Mouse (Mus musculus) spleen, postnatal 10 days (tissue): Measurements from ENCODE around the gene Asb5.
"Not testable (repeated sequence)": the region's sequence is repeated elsewhere in the genome, so short reads cannot be mapped to it uniquely, and the experiment has no call there.

Experiments
- DNase-seq, 2 experiments: peaks; one replicate each; pipeline ENCODE4 v3.0.0; 2021 to 2022; ENCODE audit warnings: low spot score in 2 of 2

The Asb5 gene

GRCm38 (mm10) chr8:54537285-54537684 is 7.9 kb downstream of the Asb5 start:
- DNase-seq: no peak

DNA sequence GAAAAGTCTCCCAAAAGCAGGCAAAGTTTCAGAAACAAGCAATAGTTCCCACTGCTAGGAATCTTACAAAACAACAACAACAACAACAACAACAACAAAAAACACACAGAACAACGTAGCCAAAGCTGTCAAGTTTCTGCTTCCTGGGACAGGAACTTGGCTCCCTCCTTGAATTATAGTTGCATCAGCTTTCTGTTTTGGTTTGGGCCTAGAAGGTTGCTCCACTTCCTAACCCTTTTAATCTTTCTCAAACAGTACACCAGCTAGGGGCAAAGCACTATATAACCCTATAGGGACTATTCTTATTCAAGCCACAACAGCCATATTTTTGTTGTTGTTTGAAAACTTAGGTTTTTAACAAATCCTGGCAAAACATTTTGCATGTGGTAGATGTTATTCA is 12.0 kb downstream of the Asb5 start:
- DNase-seq: no peak

DNA sequence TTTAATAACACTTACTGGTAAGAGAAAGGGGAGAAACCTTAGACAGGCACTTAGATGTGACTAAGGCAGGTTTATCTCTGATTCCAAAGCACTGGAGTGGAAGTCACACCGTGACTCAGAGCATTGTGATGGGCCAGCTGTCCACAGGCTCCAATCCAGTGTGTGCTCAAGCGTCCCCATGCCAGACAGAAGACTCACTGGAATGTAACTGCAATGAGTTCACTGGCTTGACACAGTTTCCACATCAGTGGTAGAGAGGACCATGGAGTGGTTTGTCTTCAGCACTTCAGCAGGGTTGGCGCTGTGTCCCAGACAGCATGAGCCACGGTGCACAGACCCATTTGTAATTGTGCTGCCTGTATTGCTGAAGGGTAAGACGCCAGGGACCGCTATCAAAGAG is 19.0 kb downstream of the Asb5 start:
- no peak for DNase-seq

- DNase-seq: no peak
Measured at GRCm38 (mm10) chr8:54550026-54550574, 20.7 kb downstream of the Asb5 start.

DNA sequence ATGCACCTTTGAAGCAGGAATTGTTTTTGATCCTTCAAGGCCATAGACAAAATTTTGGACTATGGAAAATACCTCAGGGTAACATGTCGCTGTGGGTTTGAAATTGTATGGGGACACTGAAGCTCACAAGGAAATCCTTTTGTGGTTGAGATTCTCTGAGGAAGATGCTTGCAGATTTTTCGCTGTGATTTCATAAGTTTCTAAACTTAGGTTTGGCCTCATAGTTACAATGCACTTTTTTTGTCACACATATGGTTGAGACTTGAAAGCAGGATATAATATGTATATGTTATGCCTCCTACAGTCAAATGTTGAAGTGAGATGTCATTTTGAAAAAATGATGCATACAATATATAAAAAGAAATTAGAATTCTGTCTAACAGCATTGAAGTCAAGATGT is 25.5 kb downstream of the Asb5 start:
- no peak for DNase-seq

GRCm38 (mm10) chr8:54562137-54562536 is 32.8 kb downstream of the Asb5 start:
- DNase-seq: no peak

GRCm38 (mm10) chr8:54565181-54565580 is 35.8 kb downstream of the Asb5 start:
- no peak for DNase-seq

- DNase-seq: no peak
Measured at GRCm38 (mm10) chr8:54565603-54566260, 36.4 kb downstream of the Asb5 start.

- DNase-seq: no peak
Measured at GRCm38 (mm10) chr8:54567168-54567567, 37.8 kb downstream of the Asb5 start.

GRCm38 (mm10) chr8:54570618-54571609 is 41.5 kb downstream of the Asb5 start:
- no peak for DNase-seq

- no peak for DNase-seq
Measured at GRCm38 (mm10) chr8:54581436-54581835, 52.1 kb downstream of the Asb5 start.

DNA sequence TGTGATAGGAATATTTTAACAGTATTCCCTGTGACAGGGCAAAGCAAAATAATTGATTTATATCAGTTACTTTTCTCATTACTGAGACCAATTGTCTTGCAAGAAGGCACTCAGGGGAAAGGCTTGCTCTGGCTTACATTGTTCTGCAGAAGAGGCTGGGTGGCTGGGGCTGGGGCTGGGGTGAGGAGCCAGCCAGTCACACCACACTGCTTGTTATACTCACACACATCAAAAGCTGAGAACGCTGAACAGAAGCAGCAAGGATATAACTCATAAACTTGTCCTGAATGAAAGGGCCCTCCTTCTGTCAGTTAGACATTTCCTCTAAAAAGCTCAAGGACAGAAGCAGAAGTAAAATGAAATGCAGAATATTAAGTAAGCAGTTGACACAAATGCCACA is 53.5 kb downstream of the Asb5 start:
- DNase-seq: no peak

GRCm38 (mm10) chr8:54594634-54595033 is 65.3 kb downstream of the Asb5 start:
- DNase-seq: no peak

- DNase-seq: no peak
Measured at GRCm38 (mm10) chr8:54596051-54596450, 66.7 kb downstream of the Asb5 start.

- DNase-seq: no peak
Measured at GRCm38 (mm10) chr8:54596940-54597339, 67.6 kb downstream of the Asb5 start.

- no peak for DNase-seq
Measured at GRCm38 (mm10) chr8:54597386-54597785, 68.0 kb downstream of the Asb5 start.

DNA sequence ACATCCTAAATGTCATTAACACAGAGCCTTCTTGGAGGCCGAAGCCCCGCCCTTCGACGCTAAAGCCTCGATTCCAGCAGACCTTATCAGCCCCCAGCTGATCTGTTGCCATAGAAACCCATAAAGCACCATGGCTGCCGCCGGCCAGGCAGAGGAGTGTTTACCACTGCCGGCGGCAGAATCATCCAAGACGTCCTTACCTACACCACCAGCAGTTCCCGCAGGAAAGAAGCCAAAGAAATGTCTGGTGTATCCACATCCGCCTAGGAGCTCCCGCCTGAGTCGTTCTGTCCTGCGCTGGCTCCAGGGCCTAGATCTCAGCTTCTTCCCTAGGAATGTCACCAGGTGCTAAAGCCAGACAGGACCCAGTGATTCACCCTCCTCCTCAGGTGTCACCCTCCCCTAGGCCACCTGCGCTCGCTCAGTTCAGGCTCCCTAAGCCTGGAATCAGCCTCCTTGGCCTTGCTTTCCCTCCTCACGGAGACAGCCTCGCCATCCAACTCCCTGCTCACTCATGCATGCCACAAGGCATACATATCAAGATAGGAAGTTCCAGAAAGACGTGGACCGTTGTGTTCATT is 71.4 kb downstream of the Asb5 start, which contains the start of gene Spata4:
Gene Spata4 (plus strand): TSS at position 111 of the 581 bp plus-strand sequence.
- DNase-seq: no peak

GRCm38 (mm10) chr8:54603440-54603839 is 74.1 kb downstream of the Asb5 start:
- DNase-seq: no peak

GRCm38 (mm10) chr8:54609336-54609735 is 80.0 kb downstream of the Asb5 start:
- DNase-seq: no peak

GRCm38 (mm10) chr8:54610238-54610637 is 80.9 kb downstream of the Asb5 start:
- DNase-seq: no peak

GRCm38 (mm10) chr8:54616710-54617109 is 87.3 kb downstream of the Asb5 start:
- not testable (repeated sequence) for DNase-seq
